In genomic region chr13:77547486-77548385, GRCm38 (mm10) we compare ENCODE assay signal across 10 mouse cellular contexts.
DNase-seq lines count a peak whose midpoint lies in the region; ATAC-seq lines count a peak whose summit lies in the region.
"Had no signal": no experiment of that assay in that cellular context is flagged by ENCODE, and none has a peak within 500 bp of the region (broad histone marks: within the 10 kb centered on the region; RNA-seq: fewer than 3 reads in every experiment).

No protein-coding gene starts in this region.

- H3K27ac ChIP-seq in embryonic facial prominence, embryonic 11.5 days (replicated peaks; ENCODE audit: low read depth, low read length): no peak overlapping the region
- H3K27ac ChIP-seq in hindbrain, embryonic 14.5 days: no peak overlapping the region
- H3K27ac ChIP-seq in midbrain, embryonic 12.5 days (replicated peaks): peak overlapping the region; percentile 42
- H3K27ac ChIP-seq: heart, embryonic 10.5 days had no signal

- H3K4me3 ChIP-seq in embryonic facial prominence, embryonic 11.5 days (ENCODE audit: low read depth, low read length): no peak overlapping the region
- H3K4me3 ChIP-seq in hindbrain, embryonic 14.5 days (replicated peaks; ENCODE audit: low read length): peak overlapping the region; percentile 5; the same call in 1 of the 2 replicates
- 0 out of 2 replicates have a peak overlapping the region, but pooled peaks have one; percentile 9 for H3K4me3 ChIP-seq in midbrain, embryonic 12.5 days
- H3K4me3 ChIP-seq: heart, embryonic 10.5 days had no signal

- ATAC-seq in embryonic facial prominence, embryonic 11.5 days (replicated peaks; ENCODE audit: insufficient number of reproducible peaks, low FRiP score, low TSS enrichment, low read depth): peak; percentile 59; the same call in 1 of the 2 replicates
- peak; percentile 51 for ATAC-seq in hindbrain, embryonic 14.5 days (ENCODE audit: low FRiP score)
- ATAC-seq in midbrain, embryonic 12.5 days (ENCODE audit: low FRiP score, low read depth): peak; percentile 82
- ATAC-seq: liver, postnatal 0 days had no signal

- peak; percentile 28 for DNase-seq in embryo, embryonic 10 days (ENCODE audit: low spot score)
- no peak for DNase-seq in embryo, embryonic 9.5 days (ENCODE audit: extremely low spot score)
- peak; percentile 38 for DNase-seq in embryonic facial prominence, embryonic 11.5 days (ENCODE audit: low spot score)
- peak; percentile 45 for DNase-seq in hindbrain, embryonic 14.5 days (ENCODE audit: low spot score)
- DNase-seq in urinary bladder, postnatal 10 days (ENCODE audit: low spot score): no peak
- DNase-seq in frontal cortex, postnatal 14 days (ENCODE audit: low spot score in 2 of 2): no peak
- no peak for DNase-seq in adipocyte (ENCODE audit: low spot score)
- DNase-seq: liver, postnatal 0 days had no signal

- WGBS in embryonic facial prominence, embryonic 11.5 days: 40% methylated on average over 16 of the region's 16 CpGs
- WGBS in hindbrain, embryonic 14.5 days: 22% methylated on average over 16 of the region's 16 CpGs
- WGBS in midbrain, embryonic 12.5 days: 29% methylated on average over 16 of the region's 16 CpGs

- no peaks in the 10 kb centered on the region for H3K36me3 ChIP-seq in embryonic facial prominence, embryonic 11.5 days (replicated peaks; ENCODE audit: control insufficient read depth, insufficient read depth, low read depth, low read length)
- no peaks in the 10 kb centered on the region for H3K36me3 ChIP-seq in hindbrain, embryonic 14.5 days (replicated peaks; ENCODE audit: control insufficient read depth, insufficient read depth)
- H3K36me3 ChIP-seq in midbrain, embryonic 12.5 days: no peaks in the 10 kb centered on the region
- H3K36me3 ChIP-seq: heart, embryonic 10.5 days had no signal

- no peak overlapping the region for H3K9ac ChIP-seq in embryonic facial prominence, embryonic 11.5 days (replicated peaks; ENCODE audit: low read length)
- peak overlapping the region; percentile 34; the same call in 1 of the 2 replicates for H3K9ac ChIP-seq in hindbrain, embryonic 14.5 days
- no peak overlapping the region for H3K9ac ChIP-seq in midbrain, embryonic 12.5 days (replicated peaks)
- H3K9ac ChIP-seq: liver, postnatal 0 days had no signal

- no peak overlapping the region for H3K4me2 ChIP-seq in embryonic facial prominence, embryonic 11.5 days (ENCODE audit: low read depth, low read length)
- H3K4me2 ChIP-seq in hindbrain, embryonic 14.5 days (replicated peaks): peak overlapping the region; percentile 50
- peak overlapping the region; percentile 31 for H3K4me2 ChIP-seq in midbrain, embryonic 12.5 days (replicated peaks)

- no peaks in the 10 kb centered on the region for H3K4me1 ChIP-seq in embryonic facial prominence, embryonic 11.5 days (ENCODE audit: control insufficient read depth, insufficient read depth, low read length)
- peaks cover 8% of the 10 kb centered on the region for H3K4me1 ChIP-seq in hindbrain, embryonic 14.5 days (replicated peaks; ENCODE audit: control insufficient read depth, insufficient read depth, low read length)
- peaks cover 7% of the 10 kb centered on the region; the same call in 1 of the 2 replicates for H3K4me1 ChIP-seq in midbrain, embryonic 12.5 days
- H3K4me1 ChIP-seq: heart, embryonic 10.5 days had no signal

- H3K27me3 ChIP-seq in embryonic facial prominence, embryonic 11.5 days (ENCODE audit: control insufficient read depth, insufficient read depth, low read length): no peaks in the 10 kb centered on the region
- no peaks in the 10 kb centered on the region for H3K27me3 ChIP-seq in hindbrain, embryonic 14.5 days (ENCODE audit: control insufficient read depth, insufficient read depth, low read length)
- no peaks in the 10 kb centered on the region for H3K27me3 ChIP-seq in midbrain, embryonic 12.5 days

- no peaks in the 10 kb centered on the region for H3K9me3 ChIP-seq in embryonic facial prominence, embryonic 11.5 days (replicated peaks; ENCODE audit: control insufficient read depth, low read length)
- H3K9me3 ChIP-seq in hindbrain, embryonic 14.5 days (ENCODE audit: control insufficient read depth, low read length): no peaks in the 10 kb centered on the region
- no peaks in the 10 kb centered on the region for H3K9me3 ChIP-seq in midbrain, embryonic 12.5 days
- H3K9me3 ChIP-seq: heart, embryonic 10.5 days had no signal

Comparison
In these comparisons a context has a peak if more than half of its experiments do, and no peak if none do; other contexts are left out.
1. DNase-seq: peak in embryo, embryonic 10 days (single experiment), embryonic facial prominence, embryonic 11.5 days (single experiment) and hindbrain, embryonic 14.5 days (single experiment); none in embryo, embryonic 9.5 days (single experiment), urinary bladder, postnatal 10 days (single experiment), frontal cortex, postnatal 14 days (0 of 2) and adipocyte (single experiment).
2. Peak in every context shown above with its lines, with median percentiles within 50 percentile points of each other: ATAC-seq.